Mouse (Mus musculus) central nervous system, embryonic 18 days (tissue): ENCODE data around the gene Zc3h10. TPM values are rescaled to one million over a fixed set of nuclear protein-coding genes. Genes with fewer than 3 reads are reported as not detected.

ENCODE experiments used
- polyA plus RNA-seq: library from polyadenylated mRNA; depleted of rRNA; stranded (reverse); fragments of >200 nt; gene quantifications from 2 replicates; pipeline ENCODE4 v1.2.3, GENCODE M21; 2012; rRNA removed

The Zc3h10 gene
- polyA plus RNA-seq = 16.5 and 17.2 TPM in 2 replicates

DNA sequence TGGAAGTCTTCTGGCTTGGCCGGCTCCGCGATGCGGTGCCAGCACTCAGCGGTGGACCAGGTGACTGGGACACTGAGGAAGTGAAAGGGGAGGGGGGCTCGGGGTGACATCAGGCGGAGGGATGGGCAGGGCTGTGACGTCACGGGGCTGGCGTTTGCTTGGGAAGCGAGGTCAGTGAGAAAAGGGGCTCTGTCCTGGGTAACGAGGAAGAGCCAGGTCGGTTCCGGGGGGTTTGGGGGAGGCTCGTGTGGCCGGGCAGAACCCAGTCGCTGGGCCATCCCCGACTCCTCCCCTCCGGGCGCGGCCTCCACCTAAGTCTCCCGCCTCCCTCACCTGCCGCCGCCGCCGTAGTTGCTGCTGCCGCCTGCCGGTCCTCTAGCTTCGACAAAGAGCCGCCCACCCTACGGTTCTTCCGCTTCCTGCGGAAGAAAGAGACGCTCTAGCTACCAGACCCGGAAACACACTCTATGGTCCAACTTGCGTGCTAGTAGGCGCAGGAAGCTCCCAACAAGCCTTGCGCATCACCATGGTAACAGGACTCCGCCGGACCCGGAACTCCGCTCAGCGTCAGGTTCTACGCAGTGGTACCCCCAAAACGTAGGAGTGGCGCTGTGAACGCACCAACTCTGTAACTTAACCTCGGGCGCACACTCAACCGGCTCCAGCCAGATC, at the start of gene Zc3h10:
Gene Zc3h10 (minus strand): TSS at position 414 of the 672 bp plus-strand sequence.

DNA sequence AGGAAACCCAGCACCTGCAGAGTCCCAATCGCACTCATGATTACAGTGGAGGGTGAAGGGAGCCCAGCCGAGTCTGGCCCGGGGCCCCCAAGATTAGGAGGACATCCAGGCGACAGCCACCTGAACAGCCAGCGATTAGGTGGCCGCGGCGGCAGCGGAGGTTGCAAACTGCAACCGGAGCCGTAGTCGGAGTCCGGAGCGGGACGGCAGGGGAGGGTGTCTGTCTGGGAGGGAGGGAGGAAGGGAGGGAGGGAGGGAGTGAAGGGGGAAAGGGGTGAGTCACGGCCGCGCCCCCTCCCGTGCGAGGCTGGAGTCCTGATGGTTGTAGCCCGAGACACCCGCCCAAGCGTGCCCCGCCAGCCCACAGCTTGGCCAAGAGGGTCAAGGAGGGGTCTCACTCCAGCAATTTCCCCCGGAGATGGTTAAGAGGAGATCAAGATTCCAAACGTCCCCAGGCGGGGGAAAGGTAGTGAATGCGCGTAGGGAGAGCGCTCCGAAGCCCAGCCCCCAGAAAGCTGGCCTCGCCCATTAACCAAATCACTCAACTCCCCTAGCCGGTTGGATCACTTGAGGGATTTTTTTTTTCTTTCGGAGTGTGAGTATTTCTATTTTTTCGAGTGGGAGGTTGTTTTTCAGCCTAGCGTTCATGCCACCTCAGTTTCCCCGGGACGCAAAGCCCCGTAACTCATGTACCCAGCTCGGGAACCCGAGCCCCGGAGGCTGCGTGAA, 42.1 kb upstream of the Zc3h10 start, which contains the start of gene Erbb3:
Gene Erbb3 (minus strand): TSS at position 189 of the 729 bp plus-strand sequence.

DNA sequence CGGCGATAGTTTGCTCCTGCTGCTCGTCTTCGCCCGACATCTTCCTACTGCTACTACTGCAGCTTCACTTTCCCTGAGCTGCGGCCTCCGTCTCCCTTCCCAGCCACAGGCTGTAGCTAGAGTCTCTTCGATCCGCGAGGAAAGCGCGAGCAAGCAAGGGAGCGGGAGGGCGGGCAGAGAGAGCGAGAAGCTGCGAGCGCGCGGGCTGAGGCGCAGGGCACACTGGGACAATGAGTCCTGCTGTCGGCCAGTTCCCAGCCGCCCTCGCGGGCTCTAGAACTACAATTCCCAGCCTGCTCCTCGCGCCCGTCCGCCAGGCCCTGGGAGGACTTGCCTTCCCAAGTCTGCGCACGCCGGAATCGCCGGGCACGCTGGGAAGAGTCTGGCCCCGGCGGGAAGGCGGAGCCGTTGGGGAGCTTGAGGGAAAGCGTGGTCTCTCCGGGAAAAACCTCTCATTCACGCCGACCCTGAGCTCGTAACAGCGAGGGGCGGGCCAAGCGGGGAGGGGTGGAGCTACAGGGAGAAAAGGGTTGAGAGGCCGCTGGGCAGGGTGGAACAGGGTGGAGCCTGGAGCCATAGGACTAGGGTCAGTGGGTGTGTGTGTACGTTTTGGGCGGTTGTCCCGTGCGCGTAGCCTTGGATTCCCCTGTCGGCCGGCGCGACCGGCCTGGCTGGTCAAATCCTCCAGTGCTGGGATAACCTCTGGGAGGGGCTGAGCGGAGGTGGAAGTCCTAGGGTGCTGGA, 18.4 kb upstream of the Zc3h10 start, which contains the start of gene Pa2g4:
Gene Pa2g4 (minus strand): TSS at position 200 of the 744 bp plus-strand sequence.

DNA sequence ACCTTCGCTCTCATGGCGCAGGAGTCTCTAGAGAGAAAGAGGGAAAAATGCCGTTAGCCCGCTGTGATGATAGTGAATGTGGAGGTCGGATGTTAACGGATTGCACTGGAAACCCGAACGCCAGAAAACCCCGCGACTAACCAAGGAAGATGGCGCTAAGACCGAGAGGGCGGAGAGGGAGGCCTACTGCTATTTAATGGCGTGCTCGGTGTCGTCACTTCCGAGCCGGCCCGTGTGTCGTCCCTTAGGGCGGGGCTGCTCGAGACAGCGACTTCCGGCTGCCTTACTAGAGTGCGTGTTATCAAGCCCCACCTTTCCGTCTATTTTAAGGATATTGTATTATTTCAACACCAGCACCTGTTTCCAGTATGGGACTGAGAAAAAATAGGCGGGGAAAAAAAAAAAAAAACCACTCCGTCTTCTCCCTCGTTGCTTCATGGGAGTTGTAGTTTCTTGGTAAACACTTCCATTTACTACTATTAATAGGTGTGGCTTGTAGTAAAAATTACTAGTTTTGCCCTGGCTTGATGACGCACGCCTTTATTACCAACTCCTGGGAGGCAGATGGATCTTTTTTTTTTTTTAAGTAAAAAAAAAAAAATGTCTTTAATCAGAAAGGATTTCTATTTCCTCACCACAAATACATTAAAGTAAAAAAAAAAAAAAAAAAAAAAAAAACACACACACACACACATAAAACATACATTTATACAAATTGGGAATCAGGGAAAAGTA, 1.5 kb upstream of the Zc3h10 start, which contains the start of gene Rpl41:
Gene Rpl41 (minus strand): TSS at position 359 of the 735 bp plus-strand sequence.

DNA sequence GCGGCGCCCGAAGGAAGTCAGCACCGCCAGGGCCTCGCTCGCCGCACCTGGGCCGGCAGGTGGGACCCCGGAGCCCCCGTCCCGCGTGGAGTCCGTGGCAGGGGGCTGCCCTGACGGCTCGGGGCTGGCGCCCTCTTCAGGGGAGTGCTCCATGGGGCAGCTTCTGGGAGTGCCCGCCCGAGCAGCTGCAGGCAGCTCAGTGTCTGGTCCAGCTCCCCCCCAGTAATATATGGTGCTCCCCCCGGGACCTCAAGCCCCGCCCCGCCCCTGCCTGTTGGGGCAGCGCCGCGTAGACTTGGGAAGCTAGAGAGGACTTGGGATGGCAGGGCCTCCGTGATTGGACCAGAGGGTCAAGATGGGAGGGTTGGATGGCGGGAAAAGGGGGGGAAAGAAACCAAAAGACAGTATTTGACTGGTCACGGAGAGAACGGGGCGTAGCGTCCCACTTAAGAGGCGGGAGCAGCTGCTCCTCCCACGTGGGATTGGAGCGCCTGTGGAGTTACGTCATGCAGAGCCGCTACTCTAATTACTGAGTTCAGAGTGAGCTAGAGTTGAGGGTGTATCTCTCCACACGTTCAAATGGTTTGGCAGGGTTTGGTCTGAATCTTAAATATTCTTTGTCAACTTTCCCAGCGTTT, 21.8 kb downstream of the Zc3h10 start, which contains the start of gene Esyt1:
Gene Esyt1 (minus strand): TSS at position 201 of the 638 bp plus-strand sequence.

DNA sequence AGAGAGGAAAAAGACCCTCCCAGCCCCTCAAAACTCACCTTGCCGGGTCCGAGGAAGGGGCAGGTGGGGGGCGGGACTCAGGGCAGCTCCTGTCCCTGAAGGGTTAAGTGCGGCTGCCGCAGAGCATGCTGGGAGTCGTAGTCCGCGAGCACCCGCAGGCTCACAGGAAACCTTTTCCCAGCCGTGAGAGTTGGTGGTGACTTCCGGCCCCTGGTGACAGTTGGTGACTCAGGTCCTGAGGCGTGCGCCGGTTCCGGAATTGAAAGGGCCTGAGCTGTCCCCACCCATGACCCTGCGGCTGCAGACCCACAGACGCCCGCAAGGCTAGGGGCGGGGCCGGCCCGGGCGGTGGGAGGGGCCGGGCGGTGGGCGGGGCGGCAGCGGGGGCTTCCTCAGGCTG, 49.0 kb downstream of the Zc3h10 start, which contains the start of gene Myl6b:
Gene Myl6b (minus strand): TSS at position 96 of the 400 bp plus-strand sequence.

DNA sequence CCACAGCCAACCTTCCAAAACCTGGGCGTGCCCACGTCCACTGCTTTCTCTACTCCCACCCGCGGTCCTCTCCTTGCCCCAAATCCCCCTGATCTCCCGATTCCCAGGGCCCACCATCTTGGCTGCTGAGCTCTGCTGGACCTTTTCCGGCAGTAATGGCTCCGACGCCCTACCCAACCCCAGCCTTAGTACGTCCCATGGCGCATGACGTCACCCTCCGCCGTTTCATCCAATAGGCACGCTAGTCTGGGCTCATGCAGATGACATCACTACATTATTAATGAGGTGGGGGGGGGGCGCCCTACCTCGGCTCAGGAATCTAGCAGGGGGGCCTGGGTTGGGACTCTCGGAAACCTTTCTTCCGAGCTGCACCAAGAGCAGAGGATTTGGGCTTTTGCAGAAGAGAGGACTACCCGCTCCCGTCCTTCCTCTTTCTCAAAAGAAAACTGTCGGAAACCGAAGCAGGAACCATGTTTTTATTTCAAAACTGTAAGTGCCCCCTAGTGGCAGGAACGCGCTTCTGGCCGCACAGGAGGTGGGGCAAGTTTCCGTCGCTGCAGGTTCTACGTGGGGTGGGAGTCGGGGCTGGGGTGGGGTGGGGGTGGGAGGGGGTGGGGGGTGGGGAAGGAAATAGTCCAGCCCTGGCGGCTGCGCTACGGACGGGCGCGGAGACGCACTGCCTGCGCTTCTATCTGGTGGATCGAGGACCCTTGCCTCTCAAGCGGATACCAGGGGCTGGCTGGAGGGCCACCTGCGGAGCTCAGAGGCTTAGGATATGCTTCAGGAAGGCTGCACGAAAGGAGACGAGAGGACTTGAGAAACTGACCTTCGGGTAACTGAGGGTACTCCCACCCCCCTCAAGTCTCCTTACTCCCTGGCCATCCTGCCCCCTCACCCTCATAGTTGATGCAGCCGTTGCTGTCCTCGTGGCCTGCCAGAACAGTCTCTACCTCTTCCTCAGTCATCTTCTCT, 53.6 kb downstream of the Zc3h10 start, which contains the start of gene Myl6:
Gene Myl6 (minus strand): TSS at position 451 of the 972 bp plus-strand sequence.

Other genes starting within 250 kb of the Zc3h10 start
- 0.12 and 0.13 TPM in 2 replicates for gene Il23a, start 249.0 kb downstream of the Zc3h10 start, polyA plus RNA-seq
- gene Pan2, start 244.4 kb downstream of the Zc3h10 start, polyA plus RNA-seq = 30.4 and 30.5 TPM in 2 replicates
- 88.9 and 96.2 TPM in 2 replicates for gene Cnpy2, start 225.3 kb downstream of the Zc3h10 start, polyA plus RNA-seq
- 197 and 201 TPM in 2 replicates for gene Cs, start 210.0 kb downstream of the Zc3h10 start, polyA plus RNA-seq
- 86.2 and 87.5 TPM in 2 replicates for gene Coq10a, start 178.8 kb downstream of the Zc3h10 start, polyA plus RNA-seq
- gene Ankrd52, start 170.7 kb downstream of the Zc3h10 start, polyA plus RNA-seq = 41.2 and 46.4 TPM in 2 replicates
- 0.53 and 0.54 TPM in 2 replicates for gene Slc39a5, start 146.5 kb downstream of the Zc3h10 start, polyA plus RNA-seq
- 95.9 and 102 TPM in 2 replicates for gene Nabp2, start 136.3 kb downstream of the Zc3h10 start, polyA plus RNA-seq
- 84.4 and 89.6 TPM in 2 replicates for gene Rnf41, start 136.1 kb downstream of the Zc3h10 start, polyA plus RNA-seq
- gene Smarcc2, start 88.5 kb downstream of the Zc3h10 start, polyA plus RNA-seq = 299 and 327 TPM in 2 replicates
- 1,229 and 1,412 TPM in 2 replicates for gene Myl6, start 53.6 kb downstream of the Zc3h10 start, polyA plus RNA-seq
- gene Myl6b, start 49.1 kb downstream of the Zc3h10 start, polyA plus RNA-seq = 50.3 and 54.8 TPM in 2 replicates
- 12.2 and 13.9 TPM in 2 replicates for gene Esyt1, start 21.9 kb downstream of the Zc3h10 start, polyA plus RNA-seq
- gene Rpl41, start 1.5 kb upstream of the Zc3h10 start, polyA plus RNA-seq = 2,248 and 2,668 TPM in 2 replicates
- 131 and 136 TPM in 2 replicates for gene Pa2g4, start 18.2 kb upstream of the Zc3h10 start, polyA plus RNA-seq
- 1.5 and 1.7 TPM in 2 replicates for gene Erbb3, start 41.9 kb upstream of the Zc3h10 start, polyA plus RNA-seq
- 964 and 983 TPM in 2 replicates for gene Rps26, start 79.0 kb upstream of the Zc3h10 start, polyA plus RNA-seq
- 18.4 and 21.2 TPM in 2 replicates for gene Ikzf4, start 98.2 kb upstream of the Zc3h10 start, polyA plus RNA-seq
- 11.0 and 11.9 TPM in 2 replicates for gene Suox, start 126.3 kb upstream of the Zc3h10 start, polyA plus RNA-seq
- gene Rab5b, start 148.5 kb upstream of the Zc3h10 start, polyA plus RNA-seq = 116 and 119 TPM in 2 replicates
- gene Pmel, start 156.4 kb upstream of the Zc3h10 start, polyA plus RNA-seq = 0.27 and 0.47 TPM in 2 replicates
- 15.9 and 18.7 TPM in 2 replicates for gene Cdk2, start 157.3 kb upstream of the Zc3h10 start, polyA plus RNA-seq
- 12.3 and 12.4 TPM in 2 replicates for gene Dgka, start 197.1 kb upstream of the Zc3h10 start, polyA plus RNA-seq
- gene Pym1, start 200.1 kb upstream of the Zc3h10 start, polyA plus RNA-seq = 61.2 and 63.3 TPM in 2 replicates
- 0.57 and 2.0 TPM in 2 replicates for gene Mmp19, start 243.1 kb upstream of the Zc3h10 start, polyA plus RNA-seq